Mouse (Mus musculus) skeletal muscle tissue, adult 2 months (tissue): ENCODE measurements at regions not wholly inside any gene's neighbourhood (a gene's known extent, or its start where the extent isn't known, plus 50 kb on each side); places are given as distances from the start of the nearest gene placed in this dataset.

Experiments
- DNase-seq: peaks from one replicate; pipeline ENCODE4 v3.0.0-alpha.2; 2012; ENCODE audit warnings: low read depth, low spot score

GRCm38 (mm10) chr6:117279297-117279696 is 111.0 kb downstream of the Cxcl12 start:
- peak; percentile 18 for DNase-seq

GRCm38 (mm10) chr6:117279786-117280411 is 111.6 kb downstream of the Cxcl12 start:
- no peak for DNase-seq

GRCm38 (mm10) chr6:117280911-117281310 is 112.6 kb downstream of the Cxcl12 start:
- no peak for DNase-seq

DNA sequence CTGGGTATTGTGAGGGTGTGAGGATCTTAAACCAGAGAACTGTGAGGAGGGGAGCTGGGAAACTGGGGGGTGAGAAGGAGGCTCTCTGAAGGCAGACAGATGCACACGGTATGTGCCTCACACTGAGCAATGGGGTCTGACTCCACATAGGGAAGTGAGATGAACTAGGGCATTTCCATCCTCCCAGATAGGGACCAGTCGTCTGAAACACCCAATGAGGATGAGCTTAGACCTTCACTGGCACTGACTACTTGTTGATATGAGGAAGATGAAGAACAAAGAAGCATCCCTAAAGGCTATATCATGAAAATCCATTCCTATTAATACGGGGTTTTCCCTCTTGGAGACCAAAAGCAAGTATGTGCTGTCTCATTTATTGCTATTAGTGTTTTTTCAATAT is 115.3 kb downstream of the Cxcl12 start:
- no peak for DNase-seq

DNA sequence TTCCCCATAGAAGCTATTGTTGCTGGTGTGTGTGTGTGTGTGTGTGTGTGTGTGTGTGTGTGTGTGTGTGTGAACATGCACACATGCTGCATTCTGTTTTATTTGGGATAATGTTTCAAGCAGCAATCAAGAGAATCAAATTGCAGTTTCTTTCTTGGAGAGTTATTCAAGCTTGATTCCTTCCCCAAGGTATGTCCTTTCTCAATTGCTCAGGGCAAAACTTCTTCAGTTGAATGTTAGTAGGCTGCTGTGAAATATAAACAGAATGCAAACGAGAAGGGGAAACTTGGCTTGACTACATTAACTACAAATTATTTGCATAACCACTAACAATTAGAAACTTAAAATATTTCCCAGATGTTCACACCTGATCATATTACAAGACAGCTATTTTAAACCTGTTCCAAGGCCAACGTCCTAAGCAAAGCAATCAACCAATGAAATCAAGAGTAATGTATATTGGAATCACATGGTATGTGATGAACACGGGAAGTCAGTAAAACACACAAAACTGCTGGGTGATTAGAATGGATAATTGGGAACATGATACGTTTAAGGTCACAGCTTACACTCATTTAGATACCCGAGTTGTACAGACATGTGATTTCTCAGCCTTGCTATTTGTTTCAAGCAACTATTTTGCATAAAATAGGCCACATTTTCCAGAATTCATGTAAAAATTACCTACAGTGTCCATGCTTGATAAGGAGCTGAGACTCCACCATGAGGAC is 116.2 kb downstream of the Cxcl12 start:
- DNase-seq, result no peak

- DNase-seq, result no peak
These were observed 119.1 kb downstream of the Cxcl12 start for GRCm38 (mm10) chr6:117287396-117287795.

DNA sequence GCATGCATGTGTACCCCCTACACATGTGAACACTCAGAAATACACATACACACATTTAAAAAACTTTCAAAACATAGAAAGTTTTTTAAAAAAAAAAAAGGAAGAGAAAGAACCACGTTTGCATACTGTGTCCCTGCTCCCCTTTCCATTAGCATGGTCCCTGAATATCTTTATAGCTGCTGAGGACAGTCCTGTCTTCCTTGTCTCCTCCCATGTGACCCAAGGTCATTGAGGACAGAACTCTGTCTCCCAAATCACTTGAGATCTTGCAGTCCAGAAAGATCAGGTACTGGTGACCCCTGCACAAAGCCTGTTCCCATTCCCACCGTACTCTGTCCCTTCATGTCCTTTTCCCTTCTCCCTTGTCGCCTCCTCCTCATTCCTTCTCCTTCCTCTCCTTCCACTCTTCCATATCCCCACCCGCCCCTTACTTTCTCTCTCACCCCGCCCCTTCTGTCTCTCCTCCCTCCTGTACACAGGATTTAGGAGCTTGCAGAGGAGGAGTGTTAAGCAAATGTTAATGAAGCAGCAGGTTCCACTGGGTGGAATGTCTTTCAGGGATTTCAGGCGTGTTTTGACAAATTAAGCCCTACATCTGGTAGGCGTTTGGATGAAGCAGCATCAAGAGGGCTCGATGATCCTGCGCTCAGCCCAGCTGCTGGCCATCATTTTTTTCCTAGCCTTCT is 125.6 kb downstream of the Cxcl12 start:
- no peak for DNase-seq

- DNase-seq, result no peak
These were observed 129.6 kb downstream of the Cxcl12 start for GRCm38 (mm10) chr6:117297918-117298317.

DNA sequence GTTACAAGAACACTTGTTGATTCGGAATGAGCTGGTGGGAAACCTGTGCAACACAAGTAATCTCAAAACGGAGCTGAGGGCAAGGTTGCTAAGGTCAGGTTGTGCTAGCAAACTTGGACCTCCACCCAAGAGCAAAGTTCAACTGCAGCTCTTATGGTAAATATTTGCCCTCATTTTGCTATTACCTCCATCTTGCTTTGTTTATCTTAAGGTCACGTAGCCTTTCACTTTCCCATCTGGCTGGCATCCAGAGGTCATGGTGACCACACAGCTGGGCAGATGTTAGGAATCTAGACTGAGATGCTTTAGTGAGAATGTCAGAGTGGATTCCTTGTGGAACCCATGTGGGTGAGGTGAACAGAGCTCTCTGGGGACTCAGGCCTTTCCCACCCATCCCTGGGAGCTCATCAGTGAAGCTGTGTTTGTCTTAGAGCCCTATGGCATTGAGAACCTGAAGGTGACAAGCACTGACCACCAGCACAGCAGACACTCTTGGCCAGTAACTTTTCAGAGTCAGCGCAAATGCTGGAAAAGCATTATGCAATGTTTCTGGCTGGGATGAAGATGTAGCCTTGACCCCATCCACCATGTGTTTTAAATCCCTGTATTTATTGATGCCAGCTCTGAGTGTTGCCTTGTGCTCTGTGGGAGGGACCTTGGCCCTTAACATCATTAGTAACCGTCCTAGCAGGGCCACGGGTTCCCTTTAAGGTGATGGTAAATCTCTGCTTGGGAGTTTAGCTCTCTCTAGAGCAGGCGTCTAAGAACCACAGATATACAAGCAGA is 131.4 kb downstream of the Cxcl12 start:
- peak; percentile 40 for DNase-seq

DNA sequence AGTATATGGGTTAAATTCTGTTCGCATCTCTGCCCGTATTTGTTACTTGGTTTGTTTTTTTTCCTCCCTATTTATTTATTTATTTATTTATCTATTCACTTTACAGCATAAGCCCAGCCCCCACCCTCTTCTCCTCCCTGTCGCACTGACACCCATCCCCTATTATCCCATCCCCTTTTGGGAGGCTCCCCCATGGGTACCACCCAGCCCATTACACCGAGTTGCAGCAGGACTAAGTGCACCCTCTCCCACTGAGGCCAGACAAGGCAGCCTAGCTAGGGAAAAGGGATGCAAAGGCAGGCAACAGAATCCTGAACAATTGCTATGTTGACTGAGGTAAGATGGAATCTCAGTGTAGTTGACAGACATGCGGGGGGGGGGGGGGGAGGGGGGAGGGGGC is 135.0 kb downstream of the Cxcl12 start:
- no peak for DNase-seq

- DNase-seq, result no peak
These were observed 137.5 kb downstream of the Cxcl12 start for GRCm38 (mm10) chr6:117305736-117306250.

DNA sequence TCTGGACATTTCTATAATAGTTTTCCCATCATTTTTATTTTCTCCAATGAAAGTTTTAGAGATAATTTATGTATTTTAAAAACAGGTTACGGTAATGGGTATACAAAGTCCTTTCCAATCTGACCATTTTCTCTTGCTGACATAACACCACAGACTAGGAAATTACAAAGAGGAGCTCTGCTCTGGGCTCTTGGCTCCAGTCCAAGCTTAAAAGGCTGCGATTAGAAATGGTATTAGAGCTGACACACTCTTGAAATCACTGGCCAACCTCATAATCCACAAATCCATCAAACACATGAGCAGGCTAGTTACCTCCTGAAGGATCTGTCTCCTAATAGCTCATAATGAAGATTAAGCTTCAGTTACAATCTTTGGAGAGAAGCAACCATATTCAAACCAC is 140.3 kb downstream of the Cxcl12 start:
- DNase-seq, result no peak

DNA sequence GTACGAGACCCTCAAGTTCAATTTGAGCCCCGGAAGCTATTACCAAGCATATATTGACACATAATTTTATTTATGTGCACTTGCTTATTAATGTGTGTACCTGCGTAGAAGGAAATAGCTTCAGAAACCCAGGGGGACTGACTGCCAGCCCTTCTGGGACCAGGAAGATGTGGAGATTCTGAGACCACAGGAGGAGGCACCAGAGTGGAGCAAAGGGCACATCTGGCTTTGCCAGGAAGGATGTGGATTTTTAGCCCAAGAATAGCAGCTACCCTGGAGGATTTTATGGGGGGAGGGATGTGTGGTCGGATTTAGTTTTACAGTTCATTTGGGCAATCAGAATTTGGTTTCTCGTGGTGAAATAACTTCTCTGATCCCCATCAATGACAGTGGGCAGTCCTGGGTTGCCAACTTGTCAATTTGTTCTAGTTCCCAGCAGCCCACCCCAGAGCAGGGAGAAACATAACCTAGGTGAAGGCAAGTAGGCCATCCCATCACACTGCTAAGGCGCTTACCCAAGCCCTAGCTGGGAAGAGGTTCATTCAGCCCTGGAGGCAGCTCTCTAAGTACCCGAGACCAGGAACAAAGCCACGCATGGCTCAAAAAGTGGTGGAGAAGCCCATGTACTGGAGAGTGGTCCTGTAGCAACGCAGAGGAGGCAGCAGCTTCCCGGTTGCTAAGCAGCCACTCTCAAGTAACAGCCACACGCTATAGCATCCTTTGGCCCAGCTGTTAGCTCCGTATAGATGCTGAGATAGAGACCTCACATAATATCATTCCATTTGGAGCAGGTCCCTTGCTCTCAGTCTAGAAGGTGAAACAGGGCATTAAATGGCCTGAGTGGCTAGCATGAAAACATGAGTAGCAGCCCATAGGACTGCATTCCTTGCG is 144.8 kb downstream of the Cxcl12 start:
- DNase-seq, result no peak

DNA sequence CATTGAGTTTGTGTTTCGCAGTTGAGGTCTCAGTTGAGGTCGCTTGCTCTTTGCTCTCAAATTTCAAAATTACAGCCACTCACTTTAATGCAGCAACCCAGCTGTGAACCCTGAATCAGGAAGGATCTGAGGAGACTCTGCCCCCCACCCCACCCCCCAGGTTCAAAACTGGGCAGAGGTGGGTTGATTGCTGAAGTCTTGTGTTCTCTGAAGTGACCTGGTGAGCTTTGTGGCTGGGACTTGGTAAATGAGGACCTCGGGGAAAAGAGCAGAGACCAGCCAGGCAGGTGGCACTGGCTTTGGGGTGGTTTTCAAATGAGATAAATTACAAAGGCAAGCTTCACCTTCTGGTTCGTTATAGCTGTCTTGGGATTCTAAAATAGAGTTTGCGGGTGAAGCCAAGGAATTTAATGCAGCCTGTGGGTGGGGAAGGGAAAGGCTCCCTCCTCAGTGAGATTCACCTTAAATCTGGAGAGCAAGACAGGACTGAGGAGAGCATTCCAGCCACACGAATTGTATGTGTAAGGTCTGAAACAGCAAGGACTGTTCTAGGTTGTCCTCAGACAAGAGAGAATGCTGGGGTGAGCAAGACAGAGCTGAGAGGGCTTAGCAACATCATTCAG is 145.7 kb downstream of the Cxcl12 start:
- DNase-seq, result no peak

DNA sequence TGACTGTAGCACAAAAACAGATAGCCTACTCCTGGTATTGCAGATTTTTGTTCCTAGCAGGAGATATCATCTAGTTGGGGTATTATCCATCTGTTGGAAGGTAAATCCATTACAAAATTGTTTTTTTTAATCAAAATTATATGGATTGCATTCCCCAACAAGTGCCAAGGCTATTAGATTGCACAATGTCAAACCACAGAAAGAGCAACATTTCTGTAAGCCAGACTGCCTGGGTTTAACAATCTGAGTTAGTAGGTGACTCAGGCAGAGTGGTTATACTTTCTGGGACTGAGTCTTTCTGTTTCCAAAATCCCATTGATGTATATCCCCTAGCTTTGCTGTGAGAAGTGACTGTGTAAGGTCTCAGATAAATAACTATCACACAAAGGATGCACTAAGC is 155.0 kb downstream of the Cxcl12 start:
- no peak for DNase-seq

DNA sequence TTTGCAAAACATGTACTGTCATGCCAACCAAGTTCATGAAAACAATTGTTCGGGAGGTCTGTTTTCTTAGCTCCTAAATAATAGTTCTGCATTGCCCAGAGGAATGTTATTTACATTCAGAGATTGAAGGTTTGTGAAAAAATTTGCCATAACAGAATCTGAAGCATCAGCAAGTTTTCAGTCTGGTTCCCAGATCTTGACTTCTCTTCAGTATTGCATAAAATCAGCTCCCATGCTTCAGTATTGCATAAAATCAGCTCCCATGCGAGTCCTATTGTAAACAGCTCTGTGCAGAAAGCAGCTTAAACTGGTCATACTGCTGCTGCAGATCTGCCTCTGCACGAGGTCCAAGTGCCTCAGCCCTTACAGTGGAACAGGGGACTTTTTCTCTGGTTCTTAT is 155.5 kb downstream of the Cxcl12 start:
- DNase-seq, result no peak

GRCm38 (mm10) chr6:117326835-117327775 is 158.8 kb downstream of the Cxcl12 start:
- DNase-seq, result peak; percentile 57

- DNase-seq, result no peak
These were observed 161.0 kb downstream of the Cxcl12 start for GRCm38 (mm10) chr6:117329164-117329939.
